Mouse (Mus musculus): Measurements from ENCODE around the gene Dnajb3. TPM values are rescaled to one million over a fixed set of nuclear protein-coding genes. Genes with fewer than 3 reads are reported as not detected.

Gene Dnajb3
- 5.3 and 5.8 TPM in 2 replicates for polyA plus RNA-seq (2015; fragmentation: Nextera tagmentation; extraction: Ambion mirVana)

DNA sequence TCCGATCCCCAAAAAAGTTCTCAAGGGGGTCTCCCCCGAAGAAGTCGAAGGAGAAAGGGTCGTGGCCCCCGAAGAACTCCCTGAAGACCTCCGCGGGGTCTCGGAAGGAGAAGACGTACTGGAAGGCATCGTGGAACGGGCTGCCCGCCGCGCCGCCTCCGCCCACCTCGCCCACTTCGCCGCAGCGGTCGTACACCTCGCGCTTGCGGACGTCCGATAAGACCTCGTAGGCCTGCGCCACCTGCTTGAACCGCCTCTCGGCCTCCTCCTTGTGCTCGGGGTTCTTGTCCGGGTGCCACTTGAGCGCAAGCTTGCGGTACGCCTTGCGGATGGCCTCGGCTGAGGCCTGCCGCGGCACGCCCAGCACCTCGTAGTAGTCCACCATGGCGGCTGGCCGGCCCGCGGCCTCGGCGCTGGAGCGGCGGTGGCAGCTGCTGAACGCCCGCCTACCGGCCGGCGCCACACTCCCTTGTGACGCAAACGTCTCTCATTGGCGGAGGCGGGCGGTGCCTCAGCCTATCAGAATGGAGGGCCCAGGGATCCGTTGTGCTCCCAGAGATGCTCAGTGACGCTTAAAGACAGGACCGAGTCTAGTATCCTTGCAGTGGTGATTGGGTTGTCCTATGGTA, at the start of gene Dnajb3:
Dnajb3 (minus strand) TSS at position 489 of the 629 bp plus-strand sequence.
- 3% methylated on average over 62 of the region's 62 CpGs for WGBS
- Histone ChIP-seq H3K27me3 (replicated peaks) (no peaks in the 10 kb centered on the region; the same call in 1 of the 2 replicates), H3K36me3 (no peaks in the 10 kb centered on the region), H3K9me3 (no peaks in the 10 kb centered on the region), H3K4me3 (peak within 1 kb of the TSS; percentile 63), H3K27ac (replicated peaks) (peak within 1 kb of the TSS; percentile 20), H3K9ac (peak within 1 kb of the TSS; percentile 87), H3K4me1 (peaks cover 11% of the 10 kb centered on the region), H3K4me2 (peak within 1 kb of the TSS; percentile 91)
- peak; percentile 96 for ATAC-seq (ENCODE audit: extremely low read depth, insufficient number of reproducible peaks, low FRiP score, low TSS enrichment)

DNA sequence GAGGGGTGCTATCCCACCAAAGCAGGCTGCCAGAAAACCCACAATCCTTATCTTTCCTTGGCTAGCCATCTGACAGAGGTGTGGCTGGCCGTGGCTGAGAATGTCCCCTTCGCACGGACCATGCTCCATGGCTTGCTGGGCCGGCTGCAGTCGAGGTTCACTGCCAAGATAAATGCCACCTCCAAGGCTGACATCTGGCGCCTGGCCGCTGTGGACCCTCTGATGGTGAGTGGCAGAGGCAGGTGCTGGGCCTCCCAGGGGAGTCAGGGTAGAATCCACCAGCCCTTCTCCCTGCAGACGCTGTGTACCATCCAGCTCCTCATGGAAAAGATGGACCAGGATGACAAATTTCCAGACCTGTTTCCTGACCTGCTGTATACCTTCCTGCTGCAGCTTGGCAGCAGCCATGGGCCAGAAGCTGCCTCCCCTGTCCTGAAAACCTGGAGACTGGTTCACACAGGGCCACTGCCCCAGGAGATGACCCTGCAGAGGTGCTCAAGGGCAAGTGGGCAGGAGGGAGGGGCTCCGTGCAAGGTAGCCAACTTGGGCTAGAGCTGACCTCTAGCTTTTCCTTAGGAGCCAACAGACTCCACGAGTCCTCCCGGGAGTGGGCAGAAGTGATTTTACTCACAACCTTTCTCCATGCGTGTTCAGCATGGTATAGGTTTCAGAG, 49.3 kb upstream of the Dnajb3 start:
- H3K36me3 ChIP-seq, result peaks cover 7% of the 10 kb centered on the region
- no peak overlapping the region for H3K4me3 ChIP-seq
- H3K9ac ChIP-seq, result no peak overlapping the region
- no peak overlapping the region for H3K4me2 ChIP-seq
- no peaks in the 10 kb centered on the region for H3K27me3 ChIP-seq (replicated peaks)
- peaks cover 75% of the 10 kb centered on the region for H3K9me3 ChIP-seq
- 75% methylated on average over 12 of the region's 12 CpGs for WGBS
- peaks cover 12% of the 10 kb centered on the region for H3K4me1 ChIP-seq
- ATAC-seq (ENCODE audit: extremely low read depth, insufficient number of reproducible peaks, low FRiP score, low TSS enrichment), result no peak
- no peak overlapping the region for H3K27ac ChIP-seq (replicated peaks)

DNA sequence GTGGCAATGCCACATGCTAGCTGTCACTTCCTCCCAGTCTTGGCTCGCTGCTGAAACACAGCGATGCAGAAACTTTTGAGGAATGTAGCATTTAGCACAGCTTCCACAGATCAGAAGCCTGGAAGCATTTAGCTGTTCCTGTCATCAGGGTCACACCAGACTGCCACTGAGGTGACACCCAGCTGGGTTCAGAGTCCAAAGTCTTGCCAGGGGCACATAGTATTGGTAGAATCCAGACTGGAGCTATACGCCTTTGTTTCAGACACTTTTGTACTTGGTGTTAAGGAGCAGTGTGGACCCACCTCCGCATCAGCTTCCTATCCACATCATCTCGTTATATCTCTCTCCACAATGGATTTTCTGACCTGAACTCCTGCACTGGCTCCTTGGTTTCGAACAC, 48.0 kb upstream of the Dnajb3 start:
- Histone ChIP-seq H3K4me2 (no peak overlapping the region), H3K4me3 (no peak overlapping the region), H3K27me3 (replicated peaks) (no peaks in the 10 kb centered on the region), H3K9me3 (peaks cover 89% of the 10 kb centered on the region), H3K9ac (no peak overlapping the region), H3K27ac (replicated peaks) (no peak overlapping the region), H3K4me1 (no peaks in the 10 kb centered on the region), H3K36me3 (no peaks in the 10 kb centered on the region)
- WGBS, result 59% methylated on average over 6 of the region's 6 CpGs
- ATAC-seq (ENCODE audit: extremely low read depth, insufficient number of reproducible peaks, low FRiP score, low TSS enrichment), result no peak

DNA sequence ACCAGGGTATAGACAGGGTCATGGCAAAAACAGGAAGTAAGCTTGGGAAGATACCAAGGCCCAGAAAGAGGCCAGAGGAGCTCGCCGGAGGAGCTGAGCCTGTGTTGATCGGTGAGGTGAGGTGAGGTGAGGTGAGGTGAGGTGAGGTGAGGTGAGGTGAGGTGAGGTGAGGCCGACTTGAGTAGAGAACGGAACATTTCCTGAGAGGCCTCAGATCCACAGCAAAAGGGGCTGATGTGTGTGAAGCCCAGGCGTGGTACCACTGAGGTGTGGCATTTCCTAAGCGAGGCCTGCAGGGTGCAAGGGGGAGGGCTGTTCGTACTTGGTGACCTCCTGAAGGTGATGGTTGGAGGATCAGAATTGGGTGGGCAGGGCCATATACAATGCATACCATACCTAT, 47.5 kb upstream of the Dnajb3 start:
- Histone ChIP-seq H3K4me1 (no peaks in the 10 kb centered on the region), H3K9me3 (peaks cover 93% of the 10 kb centered on the region), H3K9ac (no peak overlapping the region), H3K36me3 (no peaks in the 10 kb centered on the region), H3K27ac (replicated peaks) (no peak overlapping the region), H3K4me2 (no peak overlapping the region), H3K27me3 (replicated peaks) (no peaks in the 10 kb centered on the region), H3K4me3 (no peak overlapping the region)
- ATAC-seq (ENCODE audit: extremely low read depth, insufficient number of reproducible peaks, low FRiP score, low TSS enrichment), result no peak
- WGBS, result 66% methylated on average over 8 of the region's 8 CpGs

DNA sequence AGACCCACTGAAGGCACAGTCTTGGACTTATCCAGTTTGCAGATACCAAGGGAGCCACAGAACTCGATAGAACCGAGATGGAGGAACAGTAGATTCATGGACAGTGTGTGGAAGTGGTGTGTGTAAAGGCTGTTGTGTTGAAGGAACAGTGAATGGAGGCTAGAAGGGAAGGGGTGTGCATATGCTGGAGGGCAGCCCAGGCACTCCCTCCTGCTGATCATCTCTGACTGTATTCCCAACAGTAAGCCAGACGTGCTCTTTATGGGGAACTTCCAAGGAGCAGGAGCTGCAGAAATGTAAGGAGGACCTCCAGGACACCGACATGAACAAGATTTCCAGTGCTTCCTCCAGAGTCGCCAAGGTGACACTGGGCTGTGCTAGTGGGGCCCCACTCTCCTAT, 44.4 kb upstream of the Dnajb3 start:
- Histone ChIP-seq H3K4me1 (no peaks in the 10 kb centered on the region), H3K9me3 (peaks cover 95% of the 10 kb centered on the region), H3K4me2 (no peak overlapping the region), H3K27me3 (replicated peaks) (no peaks in the 10 kb centered on the region), H3K4me3 (no peak overlapping the region), H3K27ac (replicated peaks) (no peak overlapping the region), H3K36me3 (no peaks in the 10 kb centered on the region), H3K9ac (no peak overlapping the region)
- ATAC-seq (ENCODE audit: extremely low read depth, insufficient number of reproducible peaks, low FRiP score, low TSS enrichment), result no peak
- WGBS, result 70% methylated on average over 5 of the region's 5 CpGs

DNA sequence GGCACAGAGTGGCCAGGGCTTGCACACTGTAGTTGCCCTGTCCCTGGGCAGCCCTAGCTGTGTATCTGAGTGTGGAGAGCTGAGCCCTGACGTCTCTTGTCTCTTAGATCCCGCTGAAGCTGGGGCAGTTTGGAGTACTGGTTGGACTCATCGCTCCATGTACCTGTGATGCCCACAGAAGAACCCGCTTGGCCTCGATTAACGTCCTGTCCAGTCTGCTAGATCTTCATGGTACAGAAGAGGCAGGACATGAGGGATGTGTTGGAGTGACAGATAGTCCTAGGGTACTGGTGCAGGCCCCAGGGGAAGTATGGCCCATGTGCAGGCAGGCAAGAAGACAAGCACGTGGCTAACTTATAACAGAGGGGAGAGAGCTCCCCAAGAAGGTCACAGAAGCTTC, 44.0 kb upstream of the Dnajb3 start:
- H3K4me3 ChIP-seq, result no peak overlapping the region
- no peaks in the 10 kb centered on the region for H3K27me3 ChIP-seq (replicated peaks)
- no peak overlapping the region for H3K9ac ChIP-seq
- H3K9me3 ChIP-seq, result peaks cover 95% of the 10 kb centered on the region
- H3K4me1 ChIP-seq, result no peaks in the 10 kb centered on the region
- 72% methylated on average over 7 of the region's 7 CpGs for WGBS
- H3K4me2 ChIP-seq, result no peak overlapping the region
- H3K27ac ChIP-seq (replicated peaks), result no peak overlapping the region
- H3K36me3 ChIP-seq, result no peaks in the 10 kb centered on the region
- no peak for ATAC-seq (ENCODE audit: extremely low read depth, insufficient number of reproducible peaks, low FRiP score, low TSS enrichment)

DNA sequence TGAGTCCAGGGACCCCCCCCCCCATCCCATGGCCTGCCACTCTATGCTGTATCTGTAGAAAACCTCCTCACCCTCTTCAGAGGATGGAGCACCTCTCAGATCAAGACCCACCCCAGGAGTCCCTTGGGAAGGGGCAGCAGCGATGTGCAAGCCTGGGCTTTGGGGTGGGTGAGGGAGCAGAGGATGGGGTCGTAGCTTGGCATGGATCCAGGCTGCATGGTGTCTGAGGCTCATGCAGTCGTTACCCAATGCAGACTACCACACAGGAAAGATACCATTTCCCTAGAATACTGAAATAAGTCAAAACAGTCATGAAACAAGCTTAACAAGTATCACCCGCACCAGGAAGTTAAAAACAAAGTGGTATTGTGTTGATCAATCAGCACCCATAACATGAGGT, 43.1 kb upstream of the Dnajb3 start:
- Histone ChIP-seq H3K36me3 (no peaks in the 10 kb centered on the region), H3K4me3 (no peak overlapping the region), H3K27ac (replicated peaks) (no peak overlapping the region), H3K9ac (no peak overlapping the region), H3K27me3 (replicated peaks) (no peaks in the 10 kb centered on the region), H3K4me1 (no peaks in the 10 kb centered on the region), H3K9me3 (peaks cover 95% of the 10 kb centered on the region), H3K4me2 (no peak overlapping the region)
- 56% methylated on average over 4 of the region's 4 CpGs for WGBS
- ATAC-seq (ENCODE audit: extremely low read depth, insufficient number of reproducible peaks, low FRiP score, low TSS enrichment), result no peak

DNA sequence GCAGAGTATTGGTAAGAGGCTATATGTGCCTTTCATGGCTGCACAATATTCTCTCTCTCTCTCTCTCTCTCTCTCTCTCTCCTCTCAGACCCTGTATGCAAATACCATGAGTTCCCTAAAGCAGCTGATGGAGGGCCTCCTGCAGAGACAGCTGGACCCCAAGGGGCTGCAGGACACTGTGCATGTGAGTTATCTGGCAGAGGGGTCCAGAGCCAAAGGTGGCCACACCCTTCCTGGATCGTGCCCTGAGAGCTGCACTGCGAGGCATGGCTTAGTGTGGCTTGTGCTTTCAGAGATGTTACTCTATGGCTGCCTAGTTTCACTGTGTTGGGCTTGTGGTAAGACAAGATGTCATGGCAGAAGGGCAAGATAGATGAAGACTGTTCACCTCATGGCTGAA, 42.1 kb upstream of the Dnajb3 start:
- H3K4me1 ChIP-seq, result no peaks in the 10 kb centered on the region
- H3K36me3 ChIP-seq, result no peaks in the 10 kb centered on the region
- H3K4me2 ChIP-seq, result no peak overlapping the region
- ATAC-seq (ENCODE audit: extremely low read depth, insufficient number of reproducible peaks, low FRiP score, low TSS enrichment), result no peak
- H3K9me3 ChIP-seq, result peaks cover 94% of the 10 kb centered on the region
- H3K9ac ChIP-seq, result no peak overlapping the region
- 45% methylated on average over 2 of the region's 2 CpGs for WGBS
- H3K4me3 ChIP-seq, result no peak overlapping the region
- H3K27ac ChIP-seq (replicated peaks), result no peak overlapping the region
- no peaks in the 10 kb centered on the region for H3K27me3 ChIP-seq (replicated peaks)

DNA sequence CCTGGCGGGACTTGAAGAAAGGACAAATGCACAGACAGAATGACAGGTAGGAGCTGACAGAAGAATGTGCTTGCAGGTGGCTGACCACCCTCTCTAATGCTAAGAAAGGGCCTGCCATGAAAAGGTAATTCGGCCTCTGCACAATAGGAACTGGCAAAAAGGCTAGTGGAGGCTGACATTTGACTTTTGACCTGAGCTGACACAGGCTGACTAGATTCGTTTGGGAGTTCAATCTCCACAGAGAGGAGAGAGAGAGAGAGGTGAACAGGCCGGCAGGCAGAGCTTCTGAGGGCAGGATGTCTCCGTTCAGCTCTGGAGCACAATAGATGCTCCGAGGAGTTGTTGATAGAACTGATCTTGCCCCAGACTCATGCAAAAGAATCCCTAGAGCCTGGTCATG, 40.8 kb upstream of the Dnajb3 start:
- Histone ChIP-seq H3K4me2 (no peak overlapping the region), H3K9me3 (peaks cover 97% of the 10 kb centered on the region), H3K4me1 (no peaks in the 10 kb centered on the region), H3K36me3 (no peaks in the 10 kb centered on the region), H3K27me3 (replicated peaks) (no peaks in the 10 kb centered on the region), H3K27ac (replicated peaks) (no peak overlapping the region), H3K4me3 (no peak overlapping the region), H3K9ac (no peak overlapping the region)
- WGBS, result 41% methylated on average over 6 of the region's 6 CpGs
- ATAC-seq (ENCODE audit: extremely low read depth, insufficient number of reproducible peaks, low FRiP score, low TSS enrichment), result no peak

DNA sequence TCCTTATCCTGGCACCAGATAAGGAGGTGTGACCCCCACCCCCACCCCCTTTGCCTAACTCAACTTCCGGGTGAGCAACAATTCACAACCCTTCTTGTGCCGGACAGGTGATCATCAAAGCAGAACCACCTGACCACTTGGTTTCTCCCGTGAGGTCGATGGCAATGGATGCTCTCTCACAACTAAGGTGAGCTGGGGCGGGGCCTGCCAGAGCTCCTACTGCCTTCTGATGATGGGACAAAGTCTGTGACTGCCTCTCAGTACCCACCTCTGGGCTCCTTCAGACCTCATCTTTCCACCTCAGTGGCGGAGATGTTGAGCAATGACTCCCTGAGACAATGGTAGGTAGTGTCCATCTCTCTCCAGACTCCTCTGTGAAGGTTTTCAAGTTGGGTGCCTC, 40.3 kb upstream of the Dnajb3 start:
- H3K27ac ChIP-seq (replicated peaks), result no peak overlapping the region
- H3K4me3 ChIP-seq, result no peak overlapping the region
- no peak overlapping the region for H3K9ac ChIP-seq
- peaks cover 97% of the 10 kb centered on the region for H3K9me3 ChIP-seq
- no peaks in the 10 kb centered on the region for H3K4me1 ChIP-seq
- no peaks in the 10 kb centered on the region for H3K36me3 ChIP-seq
- no peaks in the 10 kb centered on the region for H3K27me3 ChIP-seq (replicated peaks)
- H3K4me2 ChIP-seq, result no peak overlapping the region
- WGBS, result 69% methylated on average over 6 of the region's 6 CpGs
- ATAC-seq (ENCODE audit: extremely low read depth, insufficient number of reproducible peaks, low FRiP score, low TSS enrichment), result no peak

DNA sequence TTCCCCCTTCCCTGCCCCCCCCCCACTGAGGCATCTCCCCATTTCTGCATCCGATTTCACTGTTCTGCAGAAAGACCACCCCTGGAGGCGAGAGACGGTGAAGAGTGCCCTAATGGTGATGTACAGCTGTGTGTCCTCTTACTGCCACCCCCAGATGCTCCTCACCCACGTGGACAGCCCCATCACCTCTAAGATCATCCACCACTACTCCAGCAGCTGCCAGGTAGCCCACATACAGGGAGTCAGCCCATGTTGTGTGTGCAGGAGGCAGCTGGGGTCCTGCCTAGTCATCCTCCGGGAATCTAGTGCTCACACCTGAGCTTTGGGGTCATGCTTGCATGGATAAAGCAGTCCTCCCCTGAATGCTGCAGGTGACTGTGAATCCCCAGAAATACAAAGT, 38.3 kb upstream of the Dnajb3 start:
- 58% methylated on average over 5 of the region's 5 CpGs for WGBS
- Histone ChIP-seq H3K9me3 (peaks cover 97% of the 10 kb centered on the region), H3K27me3 (replicated peaks) (no peaks in the 10 kb centered on the region)

DNA sequence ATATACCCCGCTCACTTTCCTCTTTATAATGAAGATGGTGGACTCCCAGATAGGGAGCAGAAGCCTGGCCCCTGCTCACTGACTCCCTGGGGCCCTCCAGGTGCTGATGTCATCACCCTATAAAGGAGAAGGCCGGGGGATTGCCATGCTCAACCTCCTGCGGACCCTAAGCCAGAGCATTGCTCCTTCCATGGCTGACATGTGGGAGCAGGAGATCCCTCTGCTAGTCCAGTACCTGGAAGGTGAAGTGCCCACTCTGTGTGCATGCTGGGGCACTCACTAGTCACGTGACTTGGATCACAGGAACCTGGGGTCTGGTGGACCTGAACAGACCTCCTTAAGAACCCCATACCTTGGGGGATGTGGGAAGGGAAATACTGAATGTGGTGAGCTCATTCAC, 35.0 kb upstream of the Dnajb3 start:
- 53% methylated on average over 4 of the region's 4 CpGs for WGBS
- H3K27ac ChIP-seq (replicated peaks), result no peak overlapping the region
- no peak for ATAC-seq (ENCODE audit: extremely low read depth, insufficient number of reproducible peaks, low FRiP score, low TSS enrichment)
- H3K9me3 ChIP-seq, result peaks cover 95% of the 10 kb centered on the region
- no peaks in the 10 kb centered on the region for H3K4me1 ChIP-seq
- H3K27me3 ChIP-seq (replicated peaks), result no peaks in the 10 kb centered on the region
- H3K9ac ChIP-seq, result no peak overlapping the region
- H3K4me2 ChIP-seq, result no peak overlapping the region
- no peak overlapping the region for H3K4me3 ChIP-seq
- H3K36me3 ChIP-seq, result no peaks in the 10 kb centered on the region

More for the DNA sequence above, 38.3 kb upstream of the Dnajb3 start:
- no peak overlapping the region for H3K4me3 ChIP-seq
- no peak overlapping the region for H3K27ac ChIP-seq (replicated peaks)
- no peak overlapping the region for H3K4me2 ChIP-seq
- ATAC-seq (ENCODE audit: extremely low read depth, insufficient number of reproducible peaks, low FRiP score, low TSS enrichment), result no peak
- H3K9ac ChIP-seq, result no peak overlapping the region
- H3K36me3 ChIP-seq, result no peaks in the 10 kb centered on the region
- H3K4me1 ChIP-seq, result no peaks in the 10 kb centered on the region
